Mouse (Mus musculus) fibroblast of lung, adult 2 months (primary cell): ENCODE data around the gene Rab27a.
"Not testable (repeated sequence)": the region's sequence is repeated elsewhere in the genome, so short reads cannot be mapped to it uniquely, and the experiment has no call there.

Experiments
- DNase-seq: peaks from one replicate; pipeline ENCODE4 v3.0.0-alpha.2; 2011; ENCODE audit warnings: low read depth

Gene Rab27a

GRCm38 (mm10) chr9:73045711-73046110 lies 1.1 kb downstream of the Rab27a start:
- no peak for DNase-seq

GRCm38 (mm10) chr9:73047906-73048305 lies 3.3 kb downstream of the Rab27a start:
- no peak for DNase-seq

GRCm38 (mm10) chr9:73048927-73049326 lies 4.3 kb downstream of the Rab27a start:
- DNase-seq: no peak

- no peak for DNase-seq
Observed at GRCm38 (mm10) chr9:73049833-73050232, 5.2 kb downstream of the Rab27a start.

GRCm38 (mm10) chr9:73050606-73051005 lies 6.0 kb downstream of the Rab27a start:
- no peak for DNase-seq

GRCm38 (mm10) chr9:73055441-73055911 lies 10.8 kb downstream of the Rab27a start:
- no peak for DNase-seq

- no peak for DNase-seq
Observed at GRCm38 (mm10) chr9:73059224-73059623, 14.6 kb downstream of the Rab27a start.

- DNase-seq: no peak
Observed at GRCm38 (mm10) chr9:73063621-73064290, 19.1 kb downstream of the Rab27a start.

GRCm38 (mm10) chr9:73067086-73067485 lies 22.4 kb downstream of the Rab27a start:
- no peak for DNase-seq

GRCm38 (mm10) chr9:73068230-73068679 lies 23.6 kb downstream of the Rab27a start:
- no peak for DNase-seq

- no peak for DNase-seq
Observed at GRCm38 (mm10) chr9:73068688-73069087, 24.0 kb downstream of the Rab27a start.

GRCm38 (mm10) chr9:73070971-73071659 lies 26.5 kb downstream of the Rab27a start:
- no peak for DNase-seq

- no peak for DNase-seq
Observed at GRCm38 (mm10) chr9:73072426-73072825, 27.8 kb downstream of the Rab27a start.

GRCm38 (mm10) chr9:73073169-73073568 lies 28.5 kb downstream of the Rab27a start:
- no peak for DNase-seq

GRCm38 (mm10) chr9:73079349-73079748 lies 34.7 kb downstream of the Rab27a start:
- not testable (repeated sequence) for DNase-seq

GRCm38 (mm10) chr9:73079801-73080325 lies 35.2 kb downstream of the Rab27a start:
- no peak for DNase-seq

- DNase-seq: no peak
Observed at GRCm38 (mm10) chr9:73082291-73083000, 37.8 kb downstream of the Rab27a start.

GRCm38 (mm10) chr9:73083956-73084355 lies 39.3 kb downstream of the Rab27a start:
- no peak for DNase-seq

- no peak for DNase-seq
Observed at GRCm38 (mm10) chr9:73085845-73086244, 41.2 kb downstream of the Rab27a start.

- DNase-seq: no peak
Observed at GRCm38 (mm10) chr9:73087121-73087520, 42.5 kb downstream of the Rab27a start.

GRCm38 (mm10) chr9:73087581-73087980 lies 42.9 kb downstream of the Rab27a start:
- no peak for DNase-seq

GRCm38 (mm10) chr9:73089222-73089920 lies 44.7 kb downstream of the Rab27a start:
- DNase-seq: no peak
